Mouse (Mus musculus) forebrain, embryonic 16.5 days (tissue): ENCODE results near the gene Srprb. TPM values are rescaled to one million over a fixed set of nuclear protein-coding genes. Genes with fewer than 3 reads are reported as not detected.

Experiments used
- ATAC-seq: fragments of 200-750 bp; cut with Nextera tagmentation; 2 replicates; pipeline ENCODE4 v1.8.0; 2017; ENCODE audit warnings: mild to moderate bottlenecking, moderate library complexity
- H3K27ac ChIP-seq: fragments of 300-500 bp; sonication (generic); 2 replicates; pipeline ENCODE4 v1.5.1; 2014; ENCODE audit warnings: low read length, control low read depth
- H3K27me3 ChIP-seq: fragments of 300-500 bp; sonication (generic); replicated peaks from 2 replicates; pipeline ENCODE4 v1.6.1; 2014; ENCODE audit warnings: low read length; ENCODE audit not compliant: control insufficient read depth, insufficient read depth
- H3K36me3 ChIP-seq: fragments of 300-500 bp; sonication (generic); 2 replicates; pipeline ENCODE4 v1.6.1; 2014; ENCODE audit not compliant: control insufficient read depth, insufficient read depth
- H3K4me1 ChIP-seq: fragments of 300-500 bp; sonication (generic); replicated peaks from 2 replicates; pipeline ENCODE4 v1.6.1; 2014; ENCODE audit warnings: low read length; ENCODE audit not compliant: control insufficient read depth, insufficient read depth
- H3K4me2 ChIP-seq: fragments of 300-500 bp; sonication (generic); 2 replicates; pipeline ENCODE4 v1.6.1; 2014; ENCODE audit warnings: mild to moderate bottlenecking, low read length, control low read depth
- H3K4me3 ChIP-seq: fragments of 300-500 bp; sonication (generic); replicated peaks from 2 replicates; pipeline ENCODE4 v1.5.1; 2014; ENCODE audit warnings: mild to moderate bottlenecking, low read length, control low read depth
- H3K9ac ChIP-seq: fragments of 300-500 bp; sonication (generic); replicated peaks from 2 replicates; pipeline ENCODE4 v1.6.1; 2014; ENCODE audit warnings: low read depth, low read length, control low read depth
- H3K9me3 ChIP-seq: fragments of 300-500 bp; sonication (generic); 2 replicates; pipeline ENCODE4 v1.6.1; 2016; ENCODE audit warnings: low read length; ENCODE audit not compliant: control insufficient read depth
- WGBS: fragments of 180-500 bp; shearing (Covaris S2); extraction: QIAGEN DNeasy Blood & Tissue Kit; methylation state at CpG from one replicate; pipeline ENCODE4 v1.1.7; 2014; 5-methylcytosine and 5-hydroxymethylcytosine counted together
- polyA plus RNA-seq: library from polyadenylated mRNA; unstranded; fragments of >200 nt; fragmentation: Nextera tagmentation; extraction: Ambion mirVana; gene quantifications from 2 replicates; pipeline ENCODE4 v1.2.1, GENCODE M21; 2015

Srprb gene
- polyA plus RNA-seq, 1 experiment from 2014 or later: 55.9 TPM

- 74% methylated on average over 4 of the region's 4 CpGs for WGBS
- ATAC-seq: no peak
- H3K27me3 ChIP-seq: no peaks in the 10 kb centered on the region
- no peaks in the 10 kb centered on the region for H3K9me3 ChIP-seq
- H3K27ac ChIP-seq: no peak overlapping the region
- no peak overlapping the region for H3K4me2 ChIP-seq
- peaks cover 8% of the 10 kb centered on the region for H3K36me3 ChIP-seq
- H3K4me1 ChIP-seq: peaks cover 19% of the 10 kb centered on the region
- no peak overlapping the region for H3K4me3 ChIP-seq
- no peak overlapping the region for H3K9ac ChIP-seq
Measured at GRCm38 (mm10) chr9:103184855-103185254, 17.1 kb downstream of the Srprb start.

DNA sequence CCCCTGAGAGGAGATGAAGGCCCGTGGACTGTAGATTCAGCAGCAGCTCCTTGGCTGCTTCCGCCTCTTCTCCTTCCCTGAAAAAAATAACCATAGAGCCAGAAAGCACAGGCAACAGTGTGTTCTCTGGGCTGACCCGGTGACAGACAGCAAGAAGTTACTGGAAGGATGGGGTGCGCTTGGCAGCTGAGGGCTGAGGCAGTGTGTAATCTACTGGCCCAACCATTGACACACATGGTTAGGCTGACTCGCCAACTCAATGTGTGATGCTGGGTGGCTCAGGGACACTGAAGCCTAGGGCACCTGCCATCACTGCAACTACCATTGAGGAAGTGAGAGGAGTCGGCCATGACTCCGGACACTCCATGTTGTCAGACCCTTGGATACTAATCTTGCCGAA lies 20.1 kb downstream of the Srprb start:
- Histone ChIP-seq H3K9ac (no peak overlapping the region), H3K27ac (no peak overlapping the region), H3K27me3 (no peaks in the 10 kb centered on the region), H3K9me3 (no peaks in the 10 kb centered on the region), H3K4me1 (peaks cover 22% of the 10 kb centered on the region), H3K36me3 (peaks cover 12% of the 10 kb centered on the region), H3K4me3 (no peak overlapping the region), H3K4me2 (no peak overlapping the region)
- WGBS: 88% methylated on average over 8 of the region's 8 CpGs
- no peak for ATAC-seq

- H3K27me3 ChIP-seq: no peaks in the 10 kb centered on the region
- WGBS: 2% methylated on average over 20 of the region's 20 CpGs
- H3K27ac ChIP-seq: peak overlapping the region; percentile 62
- peaks cover 12% of the 10 kb centered on the region for H3K36me3 ChIP-seq
- peak; percentile 89 for ATAC-seq
- peaks cover 22% of the 10 kb centered on the region for H3K4me1 ChIP-seq
- no peaks in the 10 kb centered on the region for H3K9me3 ChIP-seq
- peak overlapping the region; percentile 33 for H3K9ac ChIP-seq
- peak overlapping the region; percentile 26 for H3K4me3 ChIP-seq
- peak overlapping the region; percentile 47 for H3K4me2 ChIP-seq
Measured at GRCm38 (mm10) chr9:103180807-103181565, 21.0 kb downstream of the Srprb start.

DNA sequence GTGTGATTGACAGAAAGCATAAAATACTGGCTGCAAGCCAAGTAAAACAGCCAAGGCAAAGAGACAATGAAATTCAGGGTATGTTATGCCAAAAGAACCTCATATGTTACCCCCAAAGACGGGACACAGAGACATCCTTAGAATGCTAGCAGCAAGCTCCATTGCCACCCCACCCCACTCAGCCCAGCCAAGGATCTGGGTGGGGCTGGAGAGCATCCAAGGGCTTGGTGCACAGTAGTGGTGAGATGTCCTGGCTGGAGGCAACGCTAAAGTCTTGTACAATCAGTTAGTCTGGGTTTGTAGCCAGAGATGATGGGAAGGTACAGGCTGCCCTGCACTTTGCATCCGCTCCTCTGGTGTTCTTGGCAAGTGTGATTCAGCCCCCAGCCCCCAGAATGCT lies 21.6 kb downstream of the Srprb start:
- peaks cover 12% of the 10 kb centered on the region for H3K36me3 ChIP-seq
- WGBS: 36% methylated on average over 3 of the region's 3 CpGs
- peak overlapping the region; percentile 47 for H3K4me2 ChIP-seq
- H3K9me3 ChIP-seq: no peaks in the 10 kb centered on the region
- peak overlapping the region; percentile 62 for H3K27ac ChIP-seq
- H3K9ac ChIP-seq: peak overlapping the region; percentile 8; the same call in 1 of the 2 replicates
- peak; percentile 29; the same call in 1 of the 2 replicates for ATAC-seq
- H3K4me1 ChIP-seq: peaks cover 22% of the 10 kb centered on the region
- no peaks in the 10 kb centered on the region for H3K27me3 ChIP-seq
- no peak overlapping the region for H3K4me3 ChIP-seq

DNA sequence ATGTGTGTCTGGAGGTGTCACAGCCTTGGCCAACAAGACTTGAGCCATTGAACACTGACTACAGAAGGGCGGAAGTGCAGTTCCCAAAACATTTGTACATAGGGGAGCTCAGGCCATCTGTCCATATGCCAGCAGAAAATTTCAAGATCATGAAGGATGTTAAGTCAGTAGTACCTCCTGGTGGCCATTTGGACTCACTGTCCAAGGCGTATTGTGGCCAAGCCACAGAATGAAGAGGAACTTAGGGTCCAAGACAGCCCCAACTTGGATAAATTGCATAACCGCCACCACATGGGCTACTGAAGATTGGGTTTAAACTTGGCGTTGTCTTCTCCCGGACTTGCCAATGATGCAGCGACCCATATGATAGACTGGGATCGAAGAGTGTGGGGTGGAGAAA lies 26.2 kb downstream of the Srprb start:
- Histone ChIP-seq H3K9me3 (no peaks in the 10 kb centered on the region), H3K27ac (no peak overlapping the region), H3K4me3 (no peak overlapping the region), H3K9ac (no peak overlapping the region), H3K36me3 (peaks cover 9% of the 10 kb centered on the region; the same call in 1 of the 2 replicates), H3K27me3 (no peaks in the 10 kb centered on the region), H3K4me1 (peaks cover 11% of the 10 kb centered on the region), H3K4me2 (no peak overlapping the region)
- 93% methylated on average over 7 of the region's 7 CpGs for WGBS
- no peak for ATAC-seq

DNA sequence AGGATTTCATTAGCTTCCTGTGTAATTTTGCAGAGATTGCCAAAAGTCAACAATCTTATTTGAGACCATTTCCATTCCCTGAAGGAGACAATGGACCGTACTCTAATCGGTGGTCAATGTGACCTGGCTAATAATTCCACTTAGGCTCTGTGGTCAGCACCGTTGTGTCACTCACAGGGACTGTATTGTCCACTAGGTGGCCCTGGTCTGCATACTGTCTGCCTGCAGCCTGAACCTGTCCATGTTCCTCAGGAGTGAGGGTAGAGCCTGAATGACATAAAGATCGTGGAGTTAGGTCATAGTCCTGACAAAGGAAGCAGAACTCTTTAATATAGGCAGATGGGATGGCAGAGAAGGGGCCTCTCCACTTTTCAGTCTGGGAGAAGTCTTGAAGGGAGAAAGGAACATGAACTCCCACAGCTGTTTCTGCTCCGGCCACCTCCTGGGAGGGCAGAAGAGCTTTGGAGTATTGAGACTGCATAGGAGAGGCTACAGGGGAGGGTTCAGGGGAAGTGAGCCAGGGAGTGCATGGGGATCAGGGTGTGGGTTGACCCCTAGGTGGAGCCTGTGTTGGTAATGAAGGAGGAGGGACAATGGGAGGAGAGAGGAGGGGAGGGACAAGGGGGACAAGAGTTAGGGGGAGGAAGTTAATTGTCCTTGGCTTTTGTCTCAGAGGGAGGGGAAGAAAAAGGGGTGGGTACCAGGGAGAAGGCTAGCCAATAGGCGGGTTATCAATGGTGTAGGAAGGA lies 27.0 kb downstream of the Srprb start:
- Histone ChIP-seq H3K27ac (no peak overlapping the region), H3K9me3 (no peaks in the 10 kb centered on the region), H3K4me3 (no peak overlapping the region), H3K4me1 (peaks cover 4% of the 10 kb centered on the region), H3K4me2 (no peak overlapping the region), H3K9ac (no peak overlapping the region), H3K27me3 (no peaks in the 10 kb centered on the region), H3K36me3 (peaks cover 9% of the 10 kb centered on the region; the same call in 1 of the 2 replicates)
- ATAC-seq: no peak
- WGBS: 69% methylated on average over 6 of the region's 6 CpGs

DNA sequence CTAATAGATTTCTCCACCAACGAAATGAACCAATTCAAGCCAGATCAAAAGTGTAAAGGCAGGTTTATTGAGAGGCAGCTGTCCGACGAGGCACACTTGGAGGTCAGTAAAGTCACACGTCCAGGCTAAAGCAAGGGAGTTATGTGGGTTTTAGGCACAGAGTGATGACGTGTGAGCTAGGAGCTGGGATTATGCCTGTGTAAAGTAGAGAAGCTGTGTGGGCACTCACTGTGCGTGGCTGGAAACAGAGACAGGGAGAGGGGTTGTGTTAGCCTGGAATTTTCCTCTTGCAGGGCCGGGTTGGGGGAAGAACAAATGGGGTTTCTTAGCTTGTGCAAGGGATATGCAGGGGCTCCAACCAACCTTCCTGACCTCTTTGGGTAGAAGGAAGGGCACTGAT lies 33.2 kb downstream of the Srprb start:
- H3K4me3 ChIP-seq: no peak overlapping the region
- H3K9ac ChIP-seq: no peak overlapping the region
- H3K36me3 ChIP-seq: peaks cover 9% of the 10 kb centered on the region; the same call in 1 of the 2 replicates

DNA sequence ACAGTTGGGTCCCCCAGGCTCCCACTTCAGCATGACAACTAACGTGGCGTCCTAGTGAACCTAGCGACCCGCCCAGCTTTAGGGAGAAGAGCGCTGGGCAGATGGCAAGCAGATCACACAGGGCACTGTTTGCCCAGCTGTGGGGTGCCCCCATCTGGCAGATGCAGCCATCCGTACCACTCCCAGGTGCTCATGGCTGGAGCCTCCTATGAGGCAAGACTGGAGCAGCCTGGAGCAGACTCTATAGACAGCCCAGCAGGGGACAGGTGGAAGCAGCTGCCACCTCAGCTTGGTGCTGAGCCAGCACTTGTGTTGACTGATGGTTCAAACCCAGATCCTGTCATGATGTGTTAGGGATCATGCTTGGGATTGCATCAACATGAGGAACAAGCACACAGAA lies 33.9 kb downstream of the Srprb start:
- Histone ChIP-seq H3K27me3 (no peaks in the 10 kb centered on the region), H3K4me3 (no peak overlapping the region), H3K9me3 (no peaks in the 10 kb centered on the region), H3K4me2 (no peak overlapping the region), H3K4me1 (0 out of 2 replicates have a peak, but pooled peaks cover 2% of the 10 kb centered on the region), H3K27ac (no peak overlapping the region), H3K36me3 (peaks cover 9% of the 10 kb centered on the region; the same call in 1 of the 2 replicates), H3K9ac (no peak overlapping the region)
- 79% methylated on average over 6 of the region's 6 CpGs for WGBS
- ATAC-seq: 0 out of 2 replicates have a peak, but pooled peaks have one; percentile 26

More for the DNA sequence above, 33.2 kb downstream of the Srprb start:
- H3K27me3 ChIP-seq: no peaks in the 10 kb centered on the region
- H3K9me3 ChIP-seq: no peaks in the 10 kb centered on the region
- no peak overlapping the region for H3K27ac ChIP-seq
- WGBS: 62% methylated on average over 7 of the region's 7 CpGs
- ATAC-seq: no peak
- 0 out of 2 replicates have a peak, but pooled peaks cover 2% of the 10 kb centered on the region for H3K4me1 ChIP-seq
- H3K4me2 ChIP-seq: no peak overlapping the region

DNA sequence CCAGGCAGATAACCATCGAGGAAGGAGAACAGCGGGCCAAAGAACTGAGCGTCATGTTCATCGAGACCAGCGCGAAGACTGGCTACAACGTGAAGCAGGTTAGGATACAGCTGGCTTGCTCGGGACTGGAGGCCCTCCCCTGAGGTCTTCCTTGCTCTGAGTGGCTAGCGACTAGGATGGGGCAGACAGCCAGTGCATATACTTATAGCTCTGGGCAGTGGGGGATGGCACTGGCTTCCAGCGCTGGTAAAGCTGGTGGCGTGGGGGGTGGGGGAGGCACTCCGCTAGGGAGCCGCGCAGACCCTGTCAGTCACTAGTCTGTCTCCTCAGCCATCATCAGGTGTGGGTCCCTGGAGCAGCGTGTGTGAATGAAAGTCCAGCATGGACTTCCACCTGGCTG lies 38.1 kb downstream of the Srprb start:
- no peak overlapping the region for H3K4me2 ChIP-seq
- no peak overlapping the region for H3K4me3 ChIP-seq
- no peak overlapping the region for H3K27ac ChIP-seq
- no peak for ATAC-seq
- 0 out of 2 replicates have a peak, but pooled peaks cover 2% of the 10 kb centered on the region for H3K4me1 ChIP-seq
- no peak overlapping the region for H3K9ac ChIP-seq
- peaks cover 9% of the 10 kb centered on the region; the same call in 1 of the 2 replicates for H3K36me3 ChIP-seq
- WGBS: 74% methylated on average over 15 of the region's 15 CpGs
- no peaks in the 10 kb centered on the region for H3K9me3 ChIP-seq
- no peaks in the 10 kb centered on the region for H3K27me3 ChIP-seq
